Mouse (Mus musculus) hindbrain, postnatal 0 days (tissue): ENCODE results near the gene Rabl2. TPM values are rescaled to one million over a fixed set of nuclear protein-coding genes. Genes with fewer than 3 reads are reported as not detected.
A peak's percentile ranks its signal among the peaks of the same experiment; 100 is the strongest.

Source experiments
- ATAC-seq: fragments of 200-750 bp; cut with Nextera tagmentation; 2 replicates; pipeline ENCODE4 v1.8.0; 2017; ENCODE audit warnings: mild to moderate bottlenecking, moderate TSS enrichment, moderate library complexity
- DNase-seq: peaks from one replicate; pipeline ENCODE4 v3.0.0-alpha.2; 2015; ENCODE audit warnings: low spot score
- H3K27ac ChIP-seq: fragments of 300-500 bp; sonication (generic); 2 replicates; pipeline ENCODE4 v1.5.1; 2014; ENCODE audit warnings: mild to moderate bottlenecking
- H3K27me3 ChIP-seq: fragments of 300-500 bp; sonication (generic); 2 replicates; pipeline ENCODE4 v1.6.1; 2014; ENCODE audit warnings: low read length, mixed read lengths; ENCODE audit not compliant: insufficient read depth
- H3K36me3 ChIP-seq: fragments of 300-500 bp; sonication (generic); 2 replicates; pipeline ENCODE4 v1.6.1; 2014; ENCODE audit warnings: low read length, mixed read lengths; ENCODE audit not compliant: insufficient read depth
- H3K4me1 ChIP-seq: fragments of 300-500 bp; sonication (generic); 2 replicates; pipeline ENCODE4 v1.6.1; 2014; ENCODE audit warnings: antibody characterized with exemption, low read length, mixed read lengths; ENCODE audit not compliant: insufficient read depth
- H3K4me2 ChIP-seq: fragments of 300-500 bp; sonication (generic); 2 replicates; pipeline ENCODE4 v1.6.1; 2014; ENCODE audit warnings: low read depth, mild to moderate bottlenecking, low read length, moderate library complexity, mixed read lengths
- H3K4me3 ChIP-seq: fragments of 300-500 bp; sonication (generic); 2 replicates; pipeline ENCODE4 v1.5.1; 2014; ENCODE audit warnings: low read length
- H3K9ac ChIP-seq: fragments of 300-500 bp; sonication (generic); replicated peaks from 2 replicates; pipeline ENCODE4 v1.6.1; 2014; ENCODE audit warnings: mild to moderate bottlenecking, low read length, moderate library complexity, mixed read lengths
- H3K9me3 ChIP-seq: fragments of 300-500 bp; sonication (generic); 2 replicates; pipeline ENCODE4 v1.6.1; 2016; ENCODE audit warnings: low read length, mixed read lengths
- CTCF ChIP-seq: IDR thresholded peaks from 2 replicates; pipeline ENCODE4 v1.5.1; 2016; ENCODE audit warnings: antibody characterized with exemption, control low read depth, low read depth
- WGBS: fragments of 180-500 bp; shearing (Covaris S2); extraction: QIAGEN DNeasy Blood & Tissue Kit; methylation state at CpG from one replicate; pipeline ENCODE4 v1.1.7; 2014; 5-methylcytosine and 5-hydroxymethylcytosine counted together
- polyA plus RNA-seq: library from polyadenylated mRNA; unstranded; fragments of >200 nt; fragmentation: Nextera tagmentation; extraction: Ambion mirVana; gene quantifications from 2 replicates; pipeline ENCODE4 v1.2.1, GENCODE M21; 2015
- total RNA-seq: library from RNA; depleted of rRNA; stranded (reverse); fragments of >200 nt; gene quantifications from 2 replicates; pipeline ENCODE4 v1.2.3, GENCODE M21; 2014

Rabl2 gene
- total and polyA plus RNA-seq, 2 experiments from 2014 or later = 42.2 to 66.6 TPM

- no peak overlapping the region for H3K9ac ChIP-seq
- H3K27me3 ChIP-seq = no peaks in the 10 kb centered on the region
- DNase-seq (peak; percentile 33), ATAC-seq (peak; percentile 65; the same call in 1 of the 2 replicates)
- no peak overlapping the region for H3K27ac ChIP-seq
- H3K4me2 ChIP-seq = no peak overlapping the region
- no peak overlapping the region for H3K4me3 ChIP-seq
- H3K9me3 ChIP-seq = no peaks in the 10 kb centered on the region
- peak; percentile 69 for TF ChIP-seq CTCF
- peaks cover 6% of the 10 kb centered on the region; the same call in 1 of the 2 replicates for H3K36me3 ChIP-seq
- 0 out of 2 replicates have a peak, but pooled peaks cover 5% of the 10 kb centered on the region for H3K4me1 ChIP-seq
- 42% methylated on average over 23 of the region's 23 CpGs for WGBS
Measured at GRCm38 (mm10) chr15:89556401-89557178, 35.1 kb downstream of the Rabl2 start.

GRCm38 (mm10) chr15:89555591-89555990, 36.1 kb downstream of the Rabl2 start:
- no peak overlapping the region for H3K4me3 ChIP-seq
- no peak overlapping the region for H3K27ac ChIP-seq
- 84% methylated on average over 6 of the region's 6 CpGs for whole genome bisulfite sequencing
- H3K4me1 ChIP-seq = 0 out of 2 replicates have a peak, but pooled peaks cover 5% of the 10 kb centered on the region
- H3K36me3 ChIP-seq = peaks cover 6% of the 10 kb centered on the region; the same call in 1 of the 2 replicates
- H3K27me3 ChIP-seq = no peaks in the 10 kb centered on the region
- H3K4me2 ChIP-seq = no peak overlapping the region
- H3K9ac ChIP-seq = no peak overlapping the region
- no peaks in the 10 kb centered on the region for H3K9me3 ChIP-seq
- no peak for TF ChIP-seq CTCF
- ATAC-seq (no peak), DNase-seq (no peak)

- H3K9ac ChIP-seq = no peak overlapping the region
- no peak for ATAC-seq
- DNase-seq = no peak
- no peaks in the 10 kb centered on the region for H3K9me3 ChIP-seq
- H3K27ac ChIP-seq = no peak overlapping the region
- no peak overlapping the region for H3K4me3 ChIP-seq
- 76% methylated on average over 1 of the region's 1 CpGs for WGBS
- TF ChIP-seq CTCF = no peak
- H3K4me2 ChIP-seq = no peak overlapping the region
- peaks cover 7% of the 10 kb centered on the region; the same call in 1 of the 2 replicates for H3K4me1 ChIP-seq
- no peaks in the 10 kb centered on the region for H3K27me3 ChIP-seq
- peaks cover 6% of the 10 kb centered on the region; the same call in 1 of the 2 replicates for H3K36me3 ChIP-seq
Measured at GRCm38 (mm10) chr15:89551733-89552132, 40.0 kb downstream of the Rabl2 start.

GRCm38 (mm10) chr15:89550506-89550905, 41.2 kb downstream of the Rabl2 start:
- no peak for TF ChIP-seq CTCF
- ATAC-seq (no peak), DNase-seq (no peak)
- WGBS = 92% methylated on average over 8 of the region's 8 CpGs
- peaks cover 7% of the 10 kb centered on the region; the same call in 1 of the 2 replicates for H3K4me1 ChIP-seq
- H3K9ac ChIP-seq = no peak overlapping the region
- H3K9me3 ChIP-seq = no peaks in the 10 kb centered on the region
- H3K36me3 ChIP-seq = peaks cover 6% of the 10 kb centered on the region; the same call in 1 of the 2 replicates
- H3K27me3 ChIP-seq = no peaks in the 10 kb centered on the region
- no peak overlapping the region for H3K27ac ChIP-seq
- no peak overlapping the region for H3K4me2 ChIP-seq
- no peak overlapping the region for H3K4me3 ChIP-seq

DNA sequence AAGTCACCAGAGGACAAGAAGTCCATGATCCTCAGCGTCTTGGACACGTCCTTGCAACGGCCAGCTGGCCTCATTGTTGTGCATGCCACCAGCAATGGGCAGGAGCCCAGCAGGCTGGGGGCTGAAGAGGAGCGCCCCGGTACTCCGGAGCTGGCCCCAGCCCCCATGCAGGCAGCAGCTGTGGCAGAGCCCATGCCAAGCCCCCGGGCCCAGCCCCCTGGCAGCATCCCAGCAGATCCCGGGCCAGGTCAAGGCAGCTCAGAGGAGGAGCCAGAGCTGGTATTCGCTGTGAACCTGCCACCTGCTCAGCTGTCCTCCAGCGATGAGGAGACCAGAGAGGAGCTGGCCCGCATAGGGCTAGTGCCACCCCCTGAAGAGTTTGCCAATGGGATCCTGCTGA, 42.9 kb downstream of the Rabl2 start:
- no peaks in the 10 kb centered on the region for H3K27me3 ChIP-seq
- peak overlapping the region; percentile 40 for H3K4me2 ChIP-seq
- H3K9ac ChIP-seq = no peak overlapping the region; the same call in 1 of the 2 replicates
- H3K27ac ChIP-seq = peak overlapping the region; percentile 64; the same call in 1 of the 2 replicates
- no peaks in the 10 kb centered on the region for H3K9me3 ChIP-seq
- TF ChIP-seq CTCF = no peak
- peak; percentile 83 for ATAC-seq
- H3K4me3 ChIP-seq = no peak overlapping the region
- H3K4me1 ChIP-seq = peaks cover 7% of the 10 kb centered on the region; the same call in 1 of the 2 replicates
- peak; percentile 71 for DNase-seq
- H3K36me3 ChIP-seq = peaks cover 12% of the 10 kb centered on the region; the same call in 1 of the 2 replicates
- 22% methylated on average over 11 of the region's 11 CpGs for WGBS

GRCm38 (mm10) chr15:89547824-89548601, 43.7 kb downstream of the Rabl2 start:
- peak overlapping the region; percentile 15; the same call in 1 of the 2 replicates for H3K9ac ChIP-seq
- peak; percentile 51 for TF ChIP-seq CTCF
- peak overlapping the region; percentile 40 for H3K4me2 ChIP-seq
- H3K9me3 ChIP-seq = no peaks in the 10 kb centered on the region
- peak overlapping the region; percentile 64; the same call in 1 of the 2 replicates for H3K27ac ChIP-seq
- H3K36me3 ChIP-seq = peaks cover 12% of the 10 kb centered on the region; the same call in 1 of the 2 replicates
- H3K4me1 ChIP-seq = peaks cover 7% of the 10 kb centered on the region; the same call in 1 of the 2 replicates
- no peaks in the 10 kb centered on the region for H3K27me3 ChIP-seq
- ATAC-seq (peak; percentile 82), DNase-seq (peak; percentile 67)
- peak overlapping the region; percentile 1; the same call in 1 of the 2 replicates for H3K4me3 ChIP-seq
- WGBS = 22% methylated on average over 58 of the region's 58 CpGs
